Mouse (Mus musculus): Measurements from ENCODE around the gene Olfr906.

DNA sequence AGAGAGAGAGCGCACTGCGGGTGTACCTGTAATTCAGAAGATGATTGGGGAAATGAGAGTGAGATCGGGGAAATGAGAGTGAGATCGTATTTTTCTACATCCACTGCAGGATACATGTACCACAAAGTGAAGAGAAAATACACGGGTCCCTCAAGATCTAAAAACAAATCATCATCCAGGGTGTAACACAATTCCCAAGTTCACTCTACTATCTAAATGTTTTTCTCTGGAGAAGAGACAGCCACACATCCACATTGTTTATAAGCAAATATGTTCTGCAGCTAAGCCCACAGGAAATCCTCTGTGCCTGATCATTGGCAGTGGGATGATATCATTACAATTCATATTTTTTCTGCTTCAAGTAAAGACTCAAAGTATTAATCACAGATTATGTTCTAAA lies 39.5 kb upstream of the Olfr906 start, which contains the start of gene Olfr902:
- no peak for TF ChIP-seq CTCF (IDR thresholded peaks at IDR 0.05; ENCODE audit: low read depth)
- TF ChIP-seq EP300 (optimal IDR thresholded peaks at IDR 0.05) = no peak

Data from stomach, postnatal 0 days (tissue).